ENCODE assay signal across 8 mouse cellular contexts in the genomic region with DNA sequence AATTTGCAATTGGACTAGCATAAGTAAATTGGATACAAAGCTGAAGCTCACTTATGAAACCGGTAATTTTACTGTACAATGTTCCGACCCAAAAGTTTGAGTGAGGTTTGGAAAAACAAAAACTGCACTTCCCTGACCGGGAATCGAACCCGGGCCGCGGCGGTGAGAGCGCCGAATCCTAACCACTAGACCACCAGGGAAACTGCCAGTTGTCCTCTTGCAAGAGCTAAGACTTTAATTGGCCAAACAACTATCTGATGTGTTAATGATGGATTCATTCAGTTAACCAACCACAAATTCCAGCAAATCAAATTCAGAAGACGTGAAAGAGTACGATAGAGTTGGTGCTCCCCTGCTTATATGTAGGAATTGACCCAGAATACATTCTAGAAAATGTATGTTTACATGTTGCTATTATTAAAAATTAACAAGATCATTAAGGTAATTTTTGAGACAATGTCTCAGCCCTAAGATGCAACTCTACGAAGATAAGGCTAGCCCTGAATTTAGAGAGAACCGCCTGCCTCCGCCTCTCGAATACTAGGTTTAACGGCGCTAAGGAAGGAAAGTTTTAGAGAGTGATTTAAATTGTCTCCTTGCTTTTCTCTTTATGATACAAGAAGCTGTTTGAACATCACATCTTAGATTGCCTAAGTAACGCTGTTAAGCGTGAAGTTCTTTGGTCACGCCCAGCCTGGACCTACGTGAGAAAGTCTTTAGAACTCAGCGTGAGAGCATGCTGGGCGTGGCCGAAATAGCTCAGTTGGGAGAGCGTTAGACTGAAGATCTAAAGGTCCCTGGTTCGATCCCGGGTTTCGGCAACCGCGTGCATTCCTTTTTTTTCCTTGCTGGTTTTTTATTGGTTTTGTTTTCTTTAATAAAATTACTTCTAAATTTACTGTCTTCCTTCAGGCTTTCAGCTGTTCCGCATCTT. TPM values are rescaled to one million over a fixed set of nuclear protein-coding genes. Genes with fewer than 3 reads are reported as not detected.
DNase-seq lines count a peak whose midpoint lies in the region; ATAC-seq and TF ChIP-seq lines count a peak whose summit lies in the region.

No protein-coding gene starts in this region.

- no peak for TF ChIP-seq POLR2A in brain, embryonic 14.5 days (IDR thresholded peaks at IDR 0.05; ENCODE audit: borderline replicate concordance, extremely low read depth, insufficient read depth, insufficient read length, poor library complexity, severe bottlenecking)
- no peak for TF ChIP-seq POLR2A in myocyte (IDR thresholded peaks at IDR 0.05; ENCODE audit: insufficient read length, low read depth)

- DNase-seq in B cell, adult 2 months: peak; percentile 95
- peak; percentile 96 for DNase-seq in brain, embryonic 14.5 days (ENCODE audit: low read depth)
- DNase-seq in kidney, postnatal 0 days (ENCODE audit: low spot score): peak; percentile 91
- peak; percentile 89 for DNase-seq in liver, embryonic 11.5 days (ENCODE audit: low spot score)
- peak; percentile 91 to 97 for DNase-seq in spleen, postnatal 4 days (ENCODE audit: low spot score in 2 of 2)

- H3K27me3 ChIP-seq in heart, embryonic 12.5 days (replicated peaks): 0 out of 2 replicates have a peak, but pooled peaks cover 3% of the 10 kb centered on the region
- H3K27me3 ChIP-seq in kidney, postnatal 0 days (ENCODE audit: insufficient read depth, low read length): no peaks in the 10 kb centered on the region
- no peaks in the 10 kb centered on the region; the same call in 1 of the 2 replicates for H3K27me3 ChIP-seq in liver, embryonic 11.5 days (replicated peaks; ENCODE audit: control insufficient read depth, insufficient read depth, low read length)
- H3K27me3 ChIP-seq in myocyte (ENCODE audit: control insufficient read depth, insufficient read depth, insufficient read length): peaks cover 5% of the 10 kb centered on the region

- H3K4me3 ChIP-seq in heart, embryonic 12.5 days: peak overlapping the region; percentile 69
- H3K4me3 ChIP-seq in kidney, postnatal 0 days (replicated peaks; ENCODE audit: low read depth, low read length): peak overlapping the region; percentile 62
- H3K4me3 ChIP-seq in liver, embryonic 11.5 days (ENCODE audit: low read depth, low read length): peak overlapping the region; percentile 60
- peak overlapping the region; percentile 40 for H3K4me3 ChIP-seq in myocyte

- peak overlapping the region; percentile 91 for H3K4me2 ChIP-seq in heart, embryonic 12.5 days
- H3K4me2 ChIP-seq in kidney, postnatal 0 days (ENCODE audit: low read length): peak overlapping the region; percentile 95
- H3K4me2 ChIP-seq in liver, embryonic 11.5 days: peak overlapping the region; percentile 71
- peak overlapping the region; percentile 98 for H3K4me2 ChIP-seq in myocyte (ENCODE audit: low read depth)

- under 1% methylated on average over 32 of the region's 32 CpGs for WGBS in heart, embryonic 12.5 days
- under 1% methylated on average over 32 of the region's 32 CpGs for WGBS in kidney, postnatal 0 days
- WGBS in liver, embryonic 11.5 days: under 1% methylated on average over 32 of the region's 32 CpGs

- H3K9me3 ChIP-seq in heart, embryonic 12.5 days (replicated peaks): no peaks in the 10 kb centered on the region
- H3K9me3 ChIP-seq in kidney, postnatal 0 days (replicated peaks; ENCODE audit: low read length): no peaks in the 10 kb centered on the region
- H3K9me3 ChIP-seq in liver, embryonic 11.5 days (ENCODE audit: control insufficient read depth, low read length): no peaks in the 10 kb centered on the region

- H3K79me2 ChIP-seq in myocyte (ENCODE audit: control insufficient read depth, insufficient read depth): no peaks in the 10 kb centered on the region

- H3K9ac ChIP-seq in heart, embryonic 12.5 days: no peak overlapping the region
- H3K9ac ChIP-seq in kidney, postnatal 0 days (ENCODE audit: low read depth, low read length): peak overlapping the region; percentile 50; the same call in 1 of the 2 replicates
- peak overlapping the region; percentile 36; the same call in 1 of the 2 replicates for H3K9ac ChIP-seq in liver, embryonic 11.5 days (ENCODE audit: low read depth, low read length)

- H3K4me1 ChIP-seq in heart, embryonic 12.5 days (replicated peaks): peaks cover 9% of the 10 kb centered on the region; the same call in 1 of the 2 replicates
- 0 out of 2 replicates have a peak, but pooled peaks cover 3% of the 10 kb centered on the region for H3K4me1 ChIP-seq in kidney, postnatal 0 days (replicated peaks; ENCODE audit: insufficient read depth, low read length)
- H3K4me1 ChIP-seq in liver, embryonic 11.5 days (replicated peaks; ENCODE audit: control insufficient read depth, insufficient read depth, low read length): no peaks in the 10 kb centered on the region

- H3K36me3 ChIP-seq in heart, embryonic 12.5 days: no peaks in the 10 kb centered on the region
- no peaks in the 10 kb centered on the region for H3K36me3 ChIP-seq in kidney, postnatal 0 days (ENCODE audit: insufficient read depth, low read length)
- no peaks in the 10 kb centered on the region for H3K36me3 ChIP-seq in liver, embryonic 11.5 days (ENCODE audit: control insufficient read depth, insufficient read depth, low read length)
- H3K36me3 ChIP-seq in myocyte (ENCODE audit: control insufficient read depth, insufficient read depth): no peaks in the 10 kb centered on the region

- no peak for TF ChIP-seq CTCF in brain, embryonic 14.5 days (IDR thresholded peaks at IDR 0.05; ENCODE audit: borderline replicate concordance, extremely low read depth, insufficient read depth, insufficient read length)
- no peak for TF ChIP-seq CTCF in kidney, postnatal 0 days (IDR thresholded peaks at IDR 0.05; ENCODE audit: low read depth)

- no peak overlapping the region for H3ac ChIP-seq in myocyte (ENCODE audit: control insufficient read depth, insufficient read length)

- peak; percentile 83 for ATAC-seq in erythroblast, adult 5-6 weeks (replicated peaks; ENCODE audit: low FRiP score, poor library complexity, severe bottlenecking)
- ATAC-seq in heart, embryonic 12.5 days (ENCODE audit: insufficient number of reproducible peaks, low FRiP score): peak; percentile 83
- ATAC-seq in kidney, postnatal 0 days (replicated peaks; ENCODE audit: low FRiP score, low read depth): peak; percentile 91
- ATAC-seq in liver, embryonic 11.5 days (replicated peaks; ENCODE audit: low FRiP score): peak; percentile 83

- H3K27ac ChIP-seq in heart, embryonic 12.5 days (ENCODE audit: poor library complexity, severe bottlenecking): no peak overlapping the region
- H3K27ac ChIP-seq in kidney, postnatal 0 days: no peak overlapping the region
- no peak overlapping the region for H3K27ac ChIP-seq in liver, embryonic 11.5 days (ENCODE audit: low read depth, low read length)

TF ChIP-seq in myocyte, 11 proteins besides CTCF, POLR2A, EP300 and RAD21 (continues in another document):
- TF ChIP-seq USF1 (IDR thresholded peaks at IDR 0.05; ENCODE audit: low read depth) (no peak), TCF3 (IDR thresholded peaks at IDR 0.05; ENCODE audit: insufficient read length, low read depth) (no peak), SRF (IDR thresholded peaks at IDR 0.05; ENCODE audit: control insufficient read depth, insufficient read length, low read depth) (no peak), CEBPB (IDR thresholded peaks at IDR 0.05; ENCODE audit: insufficient read depth, poor library complexity, severe bottlenecking) (no peak), E2F4 (IDR thresholded peaks at IDR 0.05; ENCODE audit: insufficient read depth) (no peak), REST (IDR thresholded peaks at IDR 0.05; ENCODE audit: insufficient read depth, insufficient read length) (no peak), MYOG (IDR thresholded peaks at IDR 0.05; ENCODE audit: control insufficient read depth in 1 of 3, insufficient read depth in 1 of 3, insufficient read length in 2 of 3, low read depth in 2 of 3) (no peak), POLR2AphosphoS2 (IDR thresholded peaks at IDR 0.05; ENCODE audit: insufficient read length, low read depth) (no peak)

RNA-seq across cellular contexts. Expression of a gene that starts 15.3 kb away (rescaled TPM):
- polyA plus RNA-seq in brain, embryonic 14.5 days (2012; rRNA removed): not detected in 2 replicates
- not detected in 2 replicates for total RNA-seq in erythroblast, adult 5-6 weeks (2015; ENCODE audit: low replicate concordance)
- not detected in 2 replicates for total RNA-seq in erythroblast, adult 5-6 weeks (2017; ENCODE audit: low replicate concordance)
- polyA plus RNA-seq in heart, embryonic 12.5 days (2016; fragmentation: Nextera tagmentation; extraction: Ambion mirVana): not detected in 2 replicates
- not detected in 2 replicates for polyA plus RNA-seq in kidney, postnatal 0 days (2015; fragmentation: Nextera tagmentation; extraction: Ambion mirVana)
- not detected in 2 replicates for polyA plus RNA-seq in liver, embryonic 11.5 days (2014; fragmentation: Nextera tagmentation; extraction: Ambion mirVana)
- polyA plus RNA-seq in myocyte (2012; fragmentation: generic; extraction: Trizol): not detected

RNA-seq across cellular contexts. Expression of a gene that starts 18.3 kb away (rescaled TPM):
- 67.8 and 78.2 TPM in 2 replicates for polyA plus RNA-seq in brain, embryonic 14.5 days (2012; rRNA removed)
- 11.9 and 18.4 TPM in 2 replicates for total RNA-seq in erythroblast, adult 5-6 weeks (2015; ENCODE audit: low replicate concordance)
- total RNA-seq in erythroblast, adult 5-6 weeks (2017; ENCODE audit: low replicate concordance): 37.4 and 42.5 TPM in 2 replicates
- 98.2 and 103 TPM in 2 replicates for polyA plus RNA-seq in heart, embryonic 12.5 days (2016; fragmentation: Nextera tagmentation; extraction: Ambion mirVana)
- polyA plus RNA-seq in kidney, postnatal 0 days (2015; fragmentation: Nextera tagmentation; extraction: Ambion mirVana): 101 and 103 TPM in 2 replicates
- polyA plus RNA-seq in liver, embryonic 11.5 days (2014; fragmentation: Nextera tagmentation; extraction: Ambion mirVana): 165 and 175 TPM in 2 replicates
- 62.4 TPM for polyA plus RNA-seq in myocyte (2012; fragmentation: generic; extraction: Trizol)

RNA-seq across cellular contexts. Expression of a gene that starts 31.5 kb away (rescaled TPM):
- polyA plus RNA-seq in brain, embryonic 14.5 days (2012; rRNA removed): not detected in 2 replicates
- total RNA-seq in erythroblast, adult 5-6 weeks (2015; ENCODE audit: low replicate concordance): not detected in 2 replicates
- not detected in 2 replicates for total RNA-seq in erythroblast, adult 5-6 weeks (2017; ENCODE audit: low replicate concordance)
- not detected in 2 replicates for polyA plus RNA-seq in heart, embryonic 12.5 days (2016; fragmentation: Nextera tagmentation; extraction: Ambion mirVana)
- not detected in 2 replicates for polyA plus RNA-seq in kidney, postnatal 0 days (2015; fragmentation: Nextera tagmentation; extraction: Ambion mirVana)
- polyA plus RNA-seq in liver, embryonic 11.5 days (2014; fragmentation: Nextera tagmentation; extraction: Ambion mirVana): not detected in 2 replicates
- not detected for polyA plus RNA-seq in myocyte (2012; fragmentation: generic; extraction: Trizol)

RNA-seq across cellular contexts. Expression of a gene that starts 49.6 kb away (rescaled TPM):
- not detected in 2 replicates for polyA plus RNA-seq in brain, embryonic 14.5 days (2012; rRNA removed)
- not detected in 2 replicates for total RNA-seq in erythroblast, adult 5-6 weeks (2015; ENCODE audit: low replicate concordance)
- total RNA-seq in erythroblast, adult 5-6 weeks (2017; ENCODE audit: low replicate concordance): not detected in 2 replicates
- polyA plus RNA-seq in heart, embryonic 12.5 days (2016; fragmentation: Nextera tagmentation; extraction: Ambion mirVana): not detected in 2 replicates
- 0.04 TPM in 1 of 2 replicates, not detected in the other for polyA plus RNA-seq in kidney, postnatal 0 days (2015; fragmentation: Nextera tagmentation; extraction: Ambion mirVana)
- polyA plus RNA-seq in liver, embryonic 11.5 days (2014; fragmentation: Nextera tagmentation; extraction: Ambion mirVana): 0.14 and 0.22 TPM in 2 replicates
- polyA plus RNA-seq in myocyte (2012; fragmentation: generic; extraction: Trizol): not detected
